Comparison of ENCODE assay signal across 14 mouse cellular contexts in the genomic region with DNA sequence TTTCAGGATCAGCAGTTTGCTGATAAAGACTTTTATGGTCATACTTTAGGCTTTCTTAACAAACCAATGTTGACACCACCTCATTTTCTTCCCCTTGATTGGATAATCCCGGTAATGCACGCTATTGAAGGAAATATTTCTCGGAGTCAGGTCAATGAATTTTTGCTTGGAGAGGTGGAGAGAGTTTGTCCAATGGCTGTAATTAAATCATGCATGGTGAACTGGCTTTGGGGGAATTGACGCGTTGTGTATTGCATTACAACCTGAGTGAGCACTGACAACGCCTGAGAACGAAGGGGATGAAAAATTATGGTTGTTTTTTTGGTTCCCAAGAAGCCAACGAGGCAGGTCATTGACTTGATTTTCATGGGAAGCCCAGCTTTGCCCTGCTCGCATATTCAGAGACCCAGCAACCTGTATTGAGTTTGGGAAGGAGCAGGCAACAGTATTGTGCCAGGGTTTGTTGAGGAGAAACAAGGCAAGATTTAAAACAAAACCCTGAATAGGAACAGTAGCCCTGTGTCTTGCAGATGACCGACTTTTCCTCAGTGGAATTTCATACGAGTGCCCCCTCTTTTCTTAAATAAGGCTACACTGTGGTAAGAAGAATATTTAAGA. TPM values are rescaled to one million over a fixed set of nuclear protein-coding genes. Genes with fewer than 3 reads are reported as not detected.
DNase-seq lines count a peak whose midpoint lies in the region; ATAC-seq and TF ChIP-seq lines count a peak whose summit lies in the region.
"Had no signal": no experiment of that assay in that cellular context is flagged by ENCODE, and none has a peak within 500 bp of the region (broad histone marks: within the 10 kb centered on the region; RNA-seq: fewer than 3 reads in every experiment).

No protein-coding gene starts in this region.

- 20% methylated on average over 11 of the region's 11 CpGs for WGBS in kidney, embryonic 16.5 days
- 40% methylated on average over 11 of the region's 11 CpGs for WGBS in hindbrain, embryonic 10.5 days
- WGBS in midbrain, embryonic 12.5 days, result 32% methylated on average over 11 of the region's 11 CpGs
- 88% methylated on average over 11 of the region's 11 CpGs for WGBS in thymus, adult 2 months

- ATAC-seq in kidney, embryonic 16.5 days (ENCODE audit: low FRiP score, low TSS enrichment), result no peak
- ATAC-seq in midbrain, embryonic 12.5 days (ENCODE audit: low FRiP score, low read depth), result peak; percentile 32
- ATAC-seq: CD4-positive, CD25-positive, alpha-beta regulatory T cell, adult 4 months had no signal

- no peak for DNase-seq in kidney, adult 18-20 months
- DNase-seq in hindbrain, embryonic 10.5 days (ENCODE audit: low spot score), result no peak
- DNase-seq in retina, embryonic 14.5 days (ENCODE audit: low spot score), result peak; percentile 72
- DNase-seq in layer of hippocampus, postnatal 14 days (ENCODE audit: low spot score in 2 of 2), result no peak
- no peak for DNase-seq in thymus, adult 2 months
- DNase-seq in cerebellum, postnatal 14 days, result no peak
- DNase-seq: cerebellum, adult 9-11 months; lung, adult 2 months; right cerebral cortex, postnatal 4 days had no signal

- no peak for TF ChIP-seq POLR2A in thymus, adult 2 months (IDR thresholded peaks at IDR 0.05; ENCODE audit: control insufficient read depth, extremely low read depth, insufficient read depth, low read length, poor library complexity)

- peak overlapping the region; percentile 7 for H3K4me2 ChIP-seq in kidney, embryonic 16.5 days (replicated peaks; ENCODE audit: low read depth, low read length)
- peak overlapping the region; percentile 26 for H3K4me2 ChIP-seq in midbrain, embryonic 12.5 days (replicated peaks)
- H3K4me2 ChIP-seq: embryonic facial prominence, embryonic 15.5 days had no signal

- H3K9me3 ChIP-seq in kidney, embryonic 16.5 days (ENCODE audit: low read length), result no peaks in the 10 kb centered on the region
- no peaks in the 10 kb centered on the region for H3K9me3 ChIP-seq in hindbrain, embryonic 10.5 days
- H3K9me3 ChIP-seq in midbrain, embryonic 12.5 days, result no peaks in the 10 kb centered on the region
- H3K9me3 ChIP-seq: embryonic facial prominence, embryonic 15.5 days; megakaryocyte, embryonic 14.5 days had no signal

- no peaks in the 10 kb centered on the region for H3K27me3 ChIP-seq in kidney, embryonic 16.5 days (ENCODE audit: insufficient read depth, low read length)
- H3K27me3 ChIP-seq in hindbrain, embryonic 10.5 days (ENCODE audit: insufficient read depth, poor library complexity, severe bottlenecking), result no peaks in the 10 kb centered on the region
- no peaks in the 10 kb centered on the region for H3K27me3 ChIP-seq in midbrain, embryonic 12.5 days
- no peaks in the 10 kb centered on the region for H3K27me3 ChIP-seq in thymus, adult 2 months (ENCODE audit: control insufficient read depth, insufficient read depth, low read length)
- H3K27me3 ChIP-seq: embryonic facial prominence, embryonic 15.5 days; megakaryocyte, embryonic 14.5 days had no signal

- H3K36me3 ChIP-seq in kidney, embryonic 16.5 days (ENCODE audit: insufficient read depth, low read length), result no peaks in the 10 kb centered on the region
- no peaks in the 10 kb centered on the region for H3K36me3 ChIP-seq in hindbrain, embryonic 10.5 days
- no peaks in the 10 kb centered on the region; the same call in 1 of the 2 replicates for H3K36me3 ChIP-seq in midbrain, embryonic 12.5 days
- no peaks in the 10 kb centered on the region for H3K36me3 ChIP-seq in thymus, adult 2 months (ENCODE audit: control insufficient read depth, insufficient read depth, low read length)
- H3K36me3 ChIP-seq: embryonic facial prominence, embryonic 15.5 days had no signal

- no peak overlapping the region; the same call in 1 of the 2 replicates for H3K9ac ChIP-seq in kidney, embryonic 16.5 days (replicated peaks; ENCODE audit: low read length)
- H3K9ac ChIP-seq in midbrain, embryonic 12.5 days (replicated peaks), result no peak overlapping the region
- H3K9ac ChIP-seq: embryonic facial prominence, embryonic 15.5 days had no signal

- TF ChIP-seq CTCF in thymus, adult 2 months (IDR thresholded peaks at IDR 0.05; ENCODE audit: borderline replicate concordance, control insufficient read depth, extremely low read depth, insufficient read depth, low read length, poor library complexity), result no peak

- peak overlapping the region; percentile 25 for H3K27ac ChIP-seq in kidney, embryonic 16.5 days (ENCODE audit: low read length)
- H3K27ac ChIP-seq in hindbrain, embryonic 10.5 days, result peak overlapping the region; percentile 53
- peak overlapping the region; percentile 60 for H3K27ac ChIP-seq in midbrain, embryonic 12.5 days (replicated peaks)
- H3K27ac ChIP-seq in thymus, adult 2 months (ENCODE audit: control insufficient read depth, insufficient read depth, low read length), result no peak overlapping the region
- H3K27ac ChIP-seq: embryonic facial prominence, embryonic 15.5 days had no signal

- 0 out of 2 replicates have a peak overlapping the region, but pooled peaks have one; percentile 0 for H3K4me3 ChIP-seq in kidney, embryonic 16.5 days (ENCODE audit: low read length)
- H3K4me3 ChIP-seq in hindbrain, embryonic 10.5 days, result 0 out of 2 replicates have a peak overlapping the region, but pooled peaks have one; percentile 13
- no peak overlapping the region for H3K4me3 ChIP-seq in midbrain, embryonic 12.5 days
- H3K4me3 ChIP-seq in thymus, adult 2 months (ENCODE audit: control insufficient read depth, insufficient read depth, low read length), result no peak overlapping the region
- H3K4me3 ChIP-seq: embryonic facial prominence, embryonic 15.5 days; megakaryocyte, embryonic 14.5 days had no signal

- H3K4me1 ChIP-seq in kidney, embryonic 16.5 days (ENCODE audit: insufficient read depth, low read length), result peaks cover 34% of the 10 kb centered on the region
- peaks cover 39% of the 10 kb centered on the region for H3K4me1 ChIP-seq in hindbrain, embryonic 10.5 days (replicated peaks)
- peaks cover 28% of the 10 kb centered on the region for H3K4me1 ChIP-seq in midbrain, embryonic 12.5 days
- H3K4me1 ChIP-seq in thymus, adult 2 months (replicated peaks; ENCODE audit: control insufficient read depth, insufficient read depth, low read length), result no peaks in the 10 kb centered on the region
- H3K4me1 ChIP-seq: megakaryocyte, embryonic 14.5 days had no signal

RNA-seq across cellular contexts. Expression of gene Fat4, which starts 26.9 kb away (rescaled TPM):
- polyA plus RNA-seq in kidney, embryonic 16.5 days (2015; fragmentation: Nextera tagmentation; extraction: Ambion mirVana), result 5.8 and 7.1 TPM in 2 replicates
- 6.6 and 10.3 TPM in 2 replicates for polyA plus RNA-seq in hindbrain, embryonic 10.5 days (2016; fragmentation: Nextera tagmentation; extraction: Ambion mirVana)
- polyA plus RNA-seq in midbrain, embryonic 12.5 days (2016; fragmentation: Nextera tagmentation; extraction: Ambion mirVana), result 11.2 and 14.7 TPM in 2 replicates
- 10 to 100 TPM; 33.2 to 33.3 TPM for total RNA-seq in layer of hippocampus, postnatal 14 days (2021)
- 0.94 and 1.1 TPM in 2 replicates for polyA plus RNA-seq in thymus, adult 2 months (2012; rRNA removed)
- polyA plus RNA-seq: CD4-positive, CD25-positive, alpha-beta regulatory T cell, adult 4 months had no signal

Comparison
In these comparisons a context has a peak if more than half of its experiments do, and no peak if none do; other contexts are left out.
1. H3K4me3 ChIP-seq: peak in kidney, embryonic 16.5 days (single experiment) and hindbrain, embryonic 10.5 days (single experiment); none in midbrain, embryonic 12.5 days (single experiment) and thymus, adult 2 months (single experiment).